Mouse (Mus musculus) cerebellum, adult 11-12 months (tissue): ENCODE measurements around the gene Frmd4b.

Source experiments
- DNase-seq: peaks from one replicate; pipeline ENCODE4 v3.0.0; 2022

Frmd4b gene

DNA sequence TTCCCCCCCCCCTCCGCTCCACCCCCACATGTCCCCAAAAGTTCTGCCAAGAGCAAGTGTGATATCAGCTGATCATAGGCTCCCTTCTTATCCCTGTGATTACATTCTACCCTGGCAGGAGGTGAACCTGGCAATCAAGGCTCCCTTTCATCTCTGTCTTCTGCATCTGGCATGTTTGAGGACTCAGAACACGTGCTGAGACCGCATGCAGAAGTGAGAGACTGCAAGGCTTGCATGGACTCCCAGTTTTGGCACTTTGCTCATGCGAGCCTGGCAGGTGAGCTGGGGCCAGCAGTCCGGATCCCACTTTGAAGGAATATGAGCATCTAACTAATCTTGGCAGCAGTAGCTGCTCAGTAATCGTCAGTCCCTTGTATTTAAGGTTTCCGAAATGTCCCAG is 39.1 kb downstream of the Frmd4b start:
- DNase-seq: peak; percentile 19

DNA sequence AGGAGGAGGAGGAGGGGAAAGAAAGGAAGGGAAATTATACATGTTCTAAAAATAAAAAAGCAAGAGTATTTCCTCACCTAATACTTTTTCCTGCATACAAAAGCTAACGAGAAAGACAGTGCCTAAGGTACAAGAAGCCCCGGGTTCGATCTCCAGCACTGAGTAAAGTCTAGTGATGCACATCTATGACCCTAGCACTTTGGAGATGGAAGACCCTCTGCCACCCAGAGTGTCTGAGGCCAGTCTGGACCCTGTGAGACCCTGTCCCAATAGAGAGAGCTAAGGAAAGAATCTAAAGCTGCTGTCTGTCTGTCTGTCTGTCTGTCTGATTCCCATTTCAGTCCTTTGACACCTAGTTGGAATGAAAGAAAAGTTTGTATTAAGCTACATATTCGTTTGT is 40.0 kb downstream of the Frmd4b start:
- DNase-seq: no peak

DNA sequence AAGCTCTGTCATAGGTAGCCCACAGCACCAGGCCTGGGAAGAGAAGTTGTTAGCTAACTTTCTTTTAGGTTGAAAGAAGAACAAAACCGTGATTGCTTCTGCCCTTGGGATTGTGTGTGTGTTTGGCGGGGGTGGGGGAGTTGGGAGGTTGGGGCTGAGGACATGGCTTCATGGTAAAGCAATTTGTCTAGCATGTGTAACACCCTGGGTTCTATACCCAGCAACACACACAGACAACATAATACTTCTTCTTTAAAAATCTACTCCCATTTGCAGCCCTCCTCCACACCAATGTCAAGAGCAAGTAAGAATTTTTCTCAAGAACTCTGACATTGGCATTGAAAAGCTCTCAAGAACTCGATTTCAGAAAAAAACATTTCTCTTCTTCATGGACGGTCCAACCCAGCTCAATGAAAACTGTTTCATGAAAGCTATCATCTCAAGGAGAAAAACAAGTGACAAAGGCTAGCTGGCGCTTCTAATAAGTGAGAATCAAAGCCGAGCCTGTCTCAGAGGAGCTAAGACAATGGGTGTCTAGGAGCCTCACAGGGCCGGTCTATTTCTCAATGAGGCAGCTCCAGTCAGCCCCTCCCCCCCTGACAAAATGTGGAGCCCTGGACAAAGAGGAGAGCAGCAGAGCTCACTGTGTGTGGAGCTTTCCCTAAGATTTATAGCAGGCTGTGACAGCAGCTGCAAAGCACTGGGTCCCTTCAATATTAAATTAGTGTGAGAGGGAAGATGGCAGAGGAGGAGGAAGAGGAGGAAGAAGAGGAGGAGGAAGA is 40.6 kb downstream of the Frmd4b start:
- no peak for DNase-seq

DNA sequence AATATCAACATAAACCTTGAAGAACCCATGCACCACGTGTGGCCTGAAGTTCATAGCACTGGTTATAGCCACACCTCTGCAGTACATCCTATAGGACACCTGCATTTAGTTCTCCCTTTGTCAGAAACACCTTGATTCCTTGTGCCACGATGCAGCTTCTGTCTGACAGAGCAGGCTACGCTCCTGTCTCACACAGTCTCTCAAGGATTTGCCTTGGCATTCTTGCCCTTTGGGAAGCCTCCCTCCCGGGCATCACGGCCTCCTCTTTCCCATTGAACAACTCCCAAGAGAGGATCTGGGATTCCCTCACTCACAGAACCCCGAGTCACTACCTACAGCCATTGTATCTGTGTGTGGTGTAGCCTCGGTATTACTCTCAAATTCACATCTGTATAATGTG is 41.2 kb downstream of the Frmd4b start:
- DNase-seq: no peak

DNA sequence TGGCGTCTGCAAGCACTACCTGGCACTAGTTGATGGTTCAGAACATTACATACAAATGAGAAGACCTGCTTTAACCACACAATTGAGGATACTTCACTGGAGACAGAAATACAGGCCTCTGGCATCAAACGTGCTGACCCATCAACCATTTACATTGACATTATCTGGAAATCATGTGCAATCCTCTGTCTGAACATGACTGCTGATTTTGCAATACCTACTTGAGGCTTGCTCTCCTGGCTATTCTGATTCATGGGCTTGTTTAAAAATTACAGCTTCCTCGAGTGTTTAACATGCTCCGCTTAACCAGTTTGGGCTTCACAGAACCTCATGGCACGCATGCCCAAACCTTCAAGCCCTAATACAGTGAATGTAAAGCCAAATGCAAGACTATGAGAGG is 42.4 kb downstream of the Frmd4b start:
- no peak for DNase-seq

DNA sequence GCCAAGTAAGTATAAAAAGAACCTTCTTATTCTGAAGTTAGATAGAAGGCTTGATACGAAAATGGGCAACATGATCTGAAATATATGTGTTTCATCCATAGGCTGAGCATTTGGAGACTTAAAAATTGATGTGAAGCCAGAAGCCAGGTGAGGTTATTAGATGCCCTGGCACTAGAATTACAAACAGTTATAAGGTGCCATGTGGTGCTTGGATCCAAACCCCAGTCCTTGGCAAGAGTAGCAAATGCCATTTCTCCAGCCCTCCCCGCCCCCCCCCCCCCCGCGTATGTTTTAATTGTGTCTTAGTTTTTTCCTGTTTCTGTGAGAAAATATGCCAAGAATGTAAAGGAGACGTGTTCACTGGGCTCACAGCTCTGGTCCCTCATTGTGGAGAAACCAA is 45.1 kb downstream of the Frmd4b start:
- DNase-seq: no peak

DNA sequence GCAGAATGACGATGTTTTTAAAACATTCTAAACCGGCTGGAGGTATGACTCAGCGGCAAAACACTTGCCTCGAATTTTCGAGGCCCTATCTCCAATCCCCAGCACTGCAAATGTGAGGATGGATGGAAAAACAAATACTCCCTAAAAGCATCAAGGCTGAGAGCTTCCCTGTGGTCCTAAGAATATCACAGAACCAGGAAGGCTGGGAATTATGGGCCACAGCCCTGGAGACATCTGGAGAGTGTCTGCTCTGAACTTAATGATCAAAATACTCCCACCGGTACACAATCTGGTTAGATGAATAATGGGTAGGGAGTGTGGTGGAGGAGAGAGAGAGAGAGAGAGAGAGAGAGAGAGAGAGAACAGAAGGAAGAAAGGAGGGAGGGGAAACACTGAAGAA is 48.8 kb downstream of the Frmd4b start:
- DNase-seq: no peak

DNA sequence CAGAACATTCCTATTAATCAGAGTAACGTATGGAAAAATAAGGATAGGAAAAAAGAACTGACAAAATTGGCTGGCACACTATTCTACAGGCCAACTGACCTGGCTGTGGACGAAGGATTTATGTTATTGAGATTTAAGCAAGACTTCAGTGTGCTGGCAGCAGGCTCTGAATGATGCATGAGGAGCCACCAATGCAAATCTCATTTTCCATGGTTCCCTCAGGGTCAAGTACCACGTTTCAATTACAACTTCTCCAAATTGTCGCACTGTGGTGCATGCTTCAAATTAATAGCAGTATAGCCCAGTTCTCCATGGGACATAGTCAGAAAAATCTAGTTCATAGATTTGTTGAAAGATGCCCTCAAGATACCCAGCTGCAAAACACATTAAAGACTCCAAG is 50.6 kb downstream of the Frmd4b start:
- no peak for DNase-seq

DNA sequence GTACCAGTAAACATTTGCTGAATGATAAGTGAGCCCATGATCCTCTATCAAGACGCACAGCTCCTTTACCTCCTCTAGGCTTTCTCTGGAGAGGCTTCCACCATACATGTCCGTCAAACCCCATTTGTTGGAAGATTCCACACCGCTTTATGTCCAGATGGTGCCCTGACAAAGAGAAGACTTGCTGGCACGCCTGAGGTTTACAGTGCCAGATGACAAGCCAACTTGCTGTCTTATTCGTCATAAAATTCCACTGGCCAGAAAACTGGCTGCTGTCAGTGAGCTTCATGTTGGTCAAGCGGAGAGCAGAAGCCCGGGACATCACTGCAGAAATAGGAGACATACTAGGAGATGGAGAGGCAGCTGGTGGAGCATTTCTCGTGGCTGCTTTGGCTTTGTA is 60.2 kb downstream of the Frmd4b start:
- DNase-seq: peak; percentile 64

DNA sequence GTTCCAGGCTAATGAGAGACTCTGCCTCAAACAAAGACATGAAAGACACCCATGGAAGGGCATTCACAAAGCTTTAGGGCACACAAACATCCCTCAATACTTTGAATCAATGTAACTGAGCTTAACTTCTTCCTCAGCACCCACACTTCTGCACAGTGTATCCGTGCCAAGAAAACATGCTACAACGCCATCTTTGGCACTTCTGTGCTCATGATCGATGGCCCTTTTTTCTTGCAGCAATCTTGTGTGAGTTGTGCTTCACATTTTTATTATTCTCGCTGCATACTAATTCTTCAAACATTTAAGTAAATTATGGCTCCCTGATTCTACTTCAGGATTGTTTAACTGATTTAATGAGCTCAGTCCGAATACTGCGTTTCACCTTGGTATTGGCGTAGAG is 61.7 kb downstream of the Frmd4b start:
- DNase-seq: no peak

DNA sequence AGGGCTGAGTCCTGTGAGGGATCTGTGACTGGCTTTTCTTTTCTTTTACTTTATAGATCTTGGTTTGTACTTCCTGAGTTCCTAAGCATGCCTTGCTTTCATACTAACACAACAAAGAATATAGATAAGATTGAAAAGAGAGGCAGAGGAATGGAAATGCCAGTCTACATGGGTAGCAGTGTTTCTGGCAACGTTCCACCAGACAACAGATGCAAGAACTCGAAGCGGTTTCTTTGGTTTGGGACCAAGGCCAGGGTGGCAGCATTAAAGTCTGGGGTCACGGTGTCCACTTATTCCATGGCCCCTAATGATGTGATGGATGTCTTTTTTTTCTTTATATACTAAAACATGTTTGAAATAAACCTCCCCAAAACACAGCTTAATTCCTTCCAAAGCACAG is 63.9 kb downstream of the Frmd4b start:
- DNase-seq: no peak

DNA sequence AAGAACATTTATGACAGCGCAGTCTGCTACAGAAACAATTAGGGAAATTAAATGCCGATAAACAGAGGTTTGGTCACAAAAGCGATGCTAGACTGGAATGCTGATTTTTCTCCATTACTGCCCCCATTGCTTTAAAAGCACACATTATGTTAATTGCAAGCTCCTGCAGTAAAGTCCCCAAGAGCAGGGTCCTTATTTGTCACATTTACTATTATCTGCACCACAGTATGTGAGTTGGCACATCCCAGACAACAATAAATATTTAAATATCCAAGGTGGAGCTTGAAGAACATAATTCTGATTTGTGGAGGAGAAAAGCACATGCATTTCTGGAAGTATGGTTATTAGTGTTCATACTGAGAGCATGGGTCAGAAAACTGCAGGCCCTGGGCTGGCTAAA is 64.8 kb downstream of the Frmd4b start:
- no peak for DNase-seq

DNA sequence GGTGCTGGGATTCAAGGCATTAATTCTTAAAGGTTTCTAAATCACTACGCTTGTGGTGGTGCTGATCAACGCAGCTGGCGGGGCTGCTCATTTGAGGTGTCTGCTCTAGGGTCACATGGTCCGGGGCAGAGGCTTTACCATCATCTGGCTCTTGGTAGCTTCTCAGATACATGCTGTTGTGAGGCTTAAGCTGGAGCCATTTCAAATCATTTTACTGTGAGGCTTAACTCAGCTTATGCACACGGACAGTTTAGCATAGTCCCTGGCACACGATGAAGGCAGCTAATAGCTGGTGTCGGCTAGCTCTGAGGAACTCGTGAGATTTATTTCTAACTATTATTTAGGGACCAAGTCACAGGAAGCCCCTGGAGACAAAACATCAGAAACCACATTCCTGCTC is 65.5 kb downstream of the Frmd4b start:
- DNase-seq: no peak

DNA sequence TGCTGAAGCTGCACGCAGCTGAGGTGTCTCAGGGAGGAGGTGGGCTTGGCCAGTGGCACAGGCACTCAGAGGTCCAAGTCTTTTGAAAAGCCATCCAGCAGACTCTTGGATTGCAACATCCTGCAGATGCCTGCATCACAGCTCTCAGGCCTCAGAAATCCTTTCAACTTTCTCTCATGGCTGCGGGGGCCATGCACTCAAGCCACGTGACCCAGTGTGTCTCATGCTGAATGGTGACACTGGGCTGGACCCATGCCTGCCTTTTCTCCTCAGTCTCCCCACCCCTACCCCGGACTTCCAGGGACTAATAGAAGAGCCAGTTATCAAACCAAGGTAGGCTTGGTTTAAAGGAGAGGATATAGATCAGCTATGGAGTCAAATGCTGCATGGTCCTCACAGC is 66.2 kb downstream of the Frmd4b start:
- no peak for DNase-seq

DNA sequence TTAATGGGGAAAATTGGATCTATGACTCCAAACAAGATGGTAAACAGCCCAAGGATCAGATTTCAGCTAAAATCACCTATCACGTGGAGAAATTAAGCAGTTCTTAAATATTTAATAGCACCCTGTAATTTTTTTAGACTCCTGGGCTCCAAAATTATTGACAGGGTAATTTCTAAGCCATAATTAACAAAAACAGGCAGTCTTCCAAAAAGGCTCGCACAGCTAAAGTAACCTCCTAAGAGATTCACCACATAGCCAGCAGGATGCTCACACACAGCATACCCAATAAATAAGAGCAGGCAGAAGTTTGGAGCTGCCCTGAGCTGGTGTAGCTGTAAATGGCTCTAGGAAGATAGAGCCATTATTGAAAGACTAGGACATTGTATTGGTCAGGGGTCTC is 76.9 kb downstream of the Frmd4b start:
- no peak for DNase-seq

DNA sequence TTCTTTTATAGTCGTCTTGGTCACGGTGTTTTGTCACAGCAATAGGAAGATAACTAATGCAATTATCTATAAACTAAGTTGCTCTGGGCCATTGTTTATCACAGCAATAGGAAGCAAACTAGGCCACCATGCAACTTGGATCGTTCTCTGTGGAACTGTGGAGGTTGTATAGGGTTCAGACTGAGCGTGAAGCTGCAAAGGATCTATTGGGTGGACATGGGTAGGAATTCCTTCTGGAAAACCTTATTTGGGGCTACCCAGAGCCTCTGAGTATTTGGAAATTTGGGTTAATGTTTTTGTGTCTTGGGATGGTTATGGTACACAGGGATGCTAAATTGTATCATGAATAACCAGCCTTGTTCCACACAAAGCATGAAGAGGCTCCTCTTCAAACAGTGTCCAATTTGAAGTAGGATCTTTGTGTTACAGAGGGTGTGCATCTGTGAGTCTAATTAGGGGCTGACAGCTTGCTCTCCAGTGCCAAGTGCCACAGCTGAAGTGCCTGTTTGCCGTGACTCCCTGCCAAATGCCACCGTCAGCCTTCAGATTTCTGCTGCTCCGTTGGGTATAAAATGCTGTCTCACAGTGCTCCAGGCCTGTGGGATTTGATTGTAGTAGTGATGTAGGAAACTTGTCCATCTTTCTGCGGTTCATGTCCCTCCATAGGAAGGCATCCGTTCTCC is 81.4 kb downstream of the Frmd4b start:
- DNase-seq: peak; percentile 64

DNA sequence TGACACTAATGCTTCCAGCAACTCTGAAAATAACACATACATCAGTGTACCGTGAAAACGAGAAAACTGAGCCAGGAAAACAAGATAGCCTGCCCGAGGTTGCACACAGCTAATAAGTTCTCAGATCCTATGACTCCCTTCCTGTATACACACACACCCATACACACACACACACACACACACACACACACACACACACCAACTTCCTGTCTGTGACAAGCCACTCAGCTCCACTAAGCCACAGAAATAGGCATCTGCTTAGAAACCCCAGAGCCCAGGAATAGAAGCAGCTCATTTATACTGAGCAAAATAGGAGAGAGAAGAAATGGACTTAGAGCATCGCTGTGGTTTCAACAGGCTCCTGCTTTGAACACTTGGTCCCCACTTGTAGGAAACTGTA is 86.3 kb downstream of the Frmd4b start:
- no peak for DNase-seq

DNA sequence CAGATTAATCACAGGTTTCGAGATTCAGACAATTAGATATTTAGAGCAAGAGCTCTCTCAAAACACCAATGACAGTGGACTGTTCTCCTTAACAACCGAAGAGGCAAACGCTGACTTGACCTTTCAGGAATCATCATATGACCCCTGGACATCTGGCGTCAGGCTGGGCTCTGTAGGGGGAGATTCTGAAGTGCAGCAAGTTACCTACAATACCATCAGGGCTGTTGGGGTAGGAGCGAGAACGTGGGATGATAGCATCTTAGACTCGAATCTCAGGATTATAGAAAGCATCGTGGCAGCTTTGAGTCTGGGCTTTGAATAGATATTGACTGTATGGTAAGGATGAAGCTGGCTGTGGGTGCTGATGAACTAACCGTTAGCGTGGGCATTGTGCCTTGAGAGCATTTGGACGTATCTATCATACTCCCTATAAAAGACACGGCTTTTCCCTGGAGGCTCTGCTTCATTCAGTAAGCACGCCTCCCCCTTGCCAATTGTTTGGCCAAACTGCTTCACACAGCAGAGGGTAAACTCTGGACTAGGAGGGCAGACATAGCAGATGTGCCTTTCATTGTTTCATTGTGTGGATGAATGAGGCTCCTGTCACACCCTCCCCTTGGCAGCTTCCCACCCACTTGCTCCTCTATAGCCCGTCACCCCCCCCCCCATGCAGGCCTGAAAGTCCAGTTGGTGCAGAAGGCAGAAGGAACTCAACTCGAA is 88.2 kb downstream of the Frmd4b start:
- DNase-seq: no peak

DNA sequence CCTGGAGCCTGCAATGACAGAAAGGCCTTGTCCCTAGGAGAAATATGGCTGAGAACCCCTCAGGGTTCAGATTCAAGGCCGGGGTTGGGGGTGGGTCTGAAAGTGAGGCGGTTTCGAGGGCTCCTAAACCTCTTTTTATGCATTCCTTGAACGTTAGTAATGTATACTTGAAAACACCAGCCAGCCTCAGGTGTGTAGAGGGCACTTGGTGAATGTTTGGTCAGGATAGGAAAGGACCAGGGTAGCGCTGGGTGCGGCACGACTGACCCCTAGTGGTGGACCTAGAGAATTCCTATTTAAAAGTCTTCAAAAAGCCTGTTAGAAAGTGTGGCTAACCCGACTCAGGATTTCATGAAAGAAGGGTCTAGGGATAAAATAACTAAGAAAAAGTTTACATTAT is 91.2 kb downstream of the Frmd4b start:
- DNase-seq: peak; percentile 15

DNA sequence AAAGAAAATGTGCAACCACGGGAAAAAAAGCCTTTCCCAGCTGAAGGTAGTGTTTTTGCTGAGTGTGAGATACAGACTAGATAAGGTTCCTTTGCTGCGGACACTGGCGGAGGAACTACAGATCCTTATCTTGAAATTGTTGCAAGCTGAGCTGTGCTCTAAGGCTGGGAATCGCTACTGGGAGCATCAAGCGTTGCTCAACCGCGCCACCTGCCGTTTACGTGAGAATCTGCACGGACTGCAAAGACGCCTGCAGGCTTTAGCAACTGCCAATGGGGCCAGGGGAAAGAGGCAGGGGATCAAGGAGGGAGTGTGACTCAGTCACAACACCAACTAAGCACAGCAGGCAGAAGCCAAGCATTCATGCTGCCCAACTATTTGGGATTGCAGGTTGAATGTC is 94.2 kb downstream of the Frmd4b start:
- peak; percentile 32 for DNase-seq

DNA sequence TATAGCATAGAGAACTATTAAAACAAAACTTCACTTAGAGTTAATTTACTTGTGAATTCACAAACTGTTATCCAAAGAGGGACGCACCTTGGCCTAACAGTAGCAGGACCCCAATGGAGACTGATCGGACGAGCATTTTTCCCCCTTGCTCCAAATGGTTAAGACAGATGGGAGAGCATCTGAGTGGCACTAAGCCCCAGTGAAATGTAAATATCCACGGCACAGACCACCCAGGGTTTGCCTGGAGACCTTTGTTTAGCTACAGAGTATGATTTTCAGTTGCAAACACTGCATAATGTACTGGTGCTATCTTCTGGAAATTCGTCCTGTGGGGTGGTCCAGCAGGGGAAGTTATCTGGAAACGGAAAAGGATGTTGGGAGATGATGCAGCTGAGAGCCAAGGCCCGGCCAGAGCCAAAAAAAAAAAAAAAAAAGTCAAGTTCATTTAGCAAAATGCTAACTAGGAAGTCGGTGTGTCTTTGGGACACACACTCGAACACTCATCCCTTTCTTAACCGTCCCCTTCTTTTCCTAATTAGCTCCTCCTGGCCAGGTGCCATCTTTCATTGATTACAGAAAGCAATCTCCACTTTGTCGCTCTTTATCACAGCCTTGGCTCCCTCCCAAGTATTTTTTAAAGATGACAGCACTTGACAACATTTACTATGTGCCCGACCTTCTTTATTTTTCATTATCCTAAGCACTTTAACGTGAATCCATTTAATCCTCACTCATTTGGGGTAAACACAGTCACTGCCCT is 95.9 kb downstream of the Frmd4b start:
- no peak for DNase-seq

DNA sequence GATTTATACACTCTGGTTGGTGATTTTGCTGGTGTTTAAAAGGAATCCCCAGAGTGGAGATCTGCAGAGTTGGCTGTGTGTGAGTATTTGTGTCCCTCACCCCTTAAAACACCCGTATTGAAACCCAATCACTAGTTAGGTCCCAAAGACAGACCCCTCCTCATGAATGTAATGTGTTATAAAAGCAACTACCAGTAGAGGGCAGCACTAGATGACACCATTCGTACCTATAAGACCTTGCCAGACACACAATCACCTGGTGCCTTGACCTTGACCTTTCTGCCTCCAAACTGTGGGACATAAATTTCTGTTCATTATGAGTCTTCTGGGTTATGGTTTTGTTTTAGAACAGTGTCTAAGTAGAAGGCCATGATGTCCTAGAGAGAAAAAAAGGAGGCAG is 96.8 kb downstream of the Frmd4b start:
- no peak for DNase-seq

DNA sequence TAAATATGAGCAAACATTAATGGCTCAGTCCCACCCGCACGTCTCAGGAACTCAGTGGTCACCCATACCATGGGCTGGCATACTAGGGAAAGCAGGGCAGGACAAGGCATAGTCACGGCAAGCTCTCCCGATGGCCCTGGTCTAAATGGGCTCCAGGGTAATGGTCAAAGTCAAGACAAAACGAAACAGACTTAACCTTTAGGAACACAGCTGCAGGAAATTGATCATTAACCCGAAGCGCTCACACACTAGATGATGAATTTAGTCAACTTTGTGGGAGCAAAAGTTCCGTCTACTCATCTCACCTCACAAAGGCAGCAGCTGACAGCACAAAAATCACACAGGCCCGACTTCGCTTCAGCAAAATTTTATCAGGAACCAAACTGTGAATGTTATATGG is 97.8 kb downstream of the Frmd4b start:
- DNase-seq: no peak
